Mouse (Mus musculus): ENCODE data around the gene Lin54. TPM values are rescaled to one million over a fixed set of nuclear protein-coding genes. Genes with fewer than 3 reads are reported as not detected.

Lin54 gene
- polyA plus RNA-seq, 1 experiment, result 2.9 TPM

- no peaks in the 10 kb centered on the region for H3K27me3 ChIP-seq (ENCODE audit: control insufficient read depth, insufficient read depth, insufficient read length)
- TF ChIP-seq SRF (IDR thresholded peaks at IDR 0.05; ENCODE audit: control insufficient read depth, insufficient read length, low read depth) (no peak), E2F4 (IDR thresholded peaks at IDR 0.05; ENCODE audit: insufficient read depth) (no peak), TCF12 (IDR thresholded peaks at IDR 0.05; ENCODE audit: insufficient read depth, poor library complexity, severe bottlenecking) (no peak), POLR2A (IDR thresholded peaks at IDR 0.05; ENCODE audit: insufficient read length, low read depth) (no peak), POLR2AphosphoS2 (IDR thresholded peaks at IDR 0.05; ENCODE audit: insufficient read length, low read depth) (no peak), MYOG (IDR thresholded peaks at IDR 0.05; ENCODE audit: control insufficient read depth in 1 of 3, insufficient read depth in 1 of 3, insufficient read length in 2 of 3, low read depth in 2 of 3) (no peak), MAX (IDR thresholded peaks at IDR 0.05; ENCODE audit: low read depth) (no peak)
- H3K4me3 ChIP-seq, result no peak overlapping the region
- H3K4me2 ChIP-seq (ENCODE audit: low read depth), result no peak overlapping the region
- no peak overlapping the region for H3ac ChIP-seq (ENCODE audit: control insufficient read depth, insufficient read length)
- H3K36me3 ChIP-seq (ENCODE audit: control insufficient read depth, insufficient read depth), result peaks cover 4% of the 10 kb centered on the region
- peaks cover 66% of the 10 kb centered on the region for H3K79me2 ChIP-seq (ENCODE audit: control insufficient read depth, insufficient read depth)
These were observed 12.2 kb downstream of the Lin54 start for GRCm38 (mm10) chr5:100488231-100488630.

GRCm38 (mm10) chr5:100487120-100487519 is 13.3 kb downstream of the Lin54 start:
- no peak overlapping the region for H3K4me3 ChIP-seq

GRCm38 (mm10) chr5:100483569-100483968 is 16.9 kb downstream of the Lin54 start:
- peaks cover 20% of the 10 kb centered on the region for H3K79me2 ChIP-seq (ENCODE audit: control insufficient read depth, insufficient read depth)
- H3K4me2 ChIP-seq (ENCODE audit: low read depth), result no peak overlapping the region
- H3K36me3 ChIP-seq (ENCODE audit: control insufficient read depth, insufficient read depth), result peaks cover 4% of the 10 kb centered on the region
- H3K27me3 ChIP-seq (ENCODE audit: control insufficient read depth, insufficient read depth, insufficient read length), result no peaks in the 10 kb centered on the region
- no peak overlapping the region for H3K4me3 ChIP-seq
- no peak overlapping the region for H3ac ChIP-seq (ENCODE audit: control insufficient read depth, insufficient read length)
- TF ChIP-seq SRF (IDR thresholded peaks at IDR 0.05; ENCODE audit: control insufficient read depth, insufficient read length, low read depth), result no peak

More at GRCm38 (mm10) chr5:100487120-100487519, 13.3 kb downstream of the Lin54 start:
- Histone ChIP-seq H3K27me3 (ENCODE audit: control insufficient read depth, insufficient read depth, insufficient read length) (no peaks in the 10 kb centered on the region), H3K4me2 (ENCODE audit: low read depth) (no peak overlapping the region), H3K36me3 (ENCODE audit: control insufficient read depth, insufficient read depth) (peaks cover 4% of the 10 kb centered on the region), H3K79me2 (ENCODE audit: control insufficient read depth, insufficient read depth) (peaks cover 55% of the 10 kb centered on the region), H3ac (ENCODE audit: control insufficient read depth, insufficient read length) (no peak overlapping the region)
- TF ChIP-seq POLR2AphosphoS2 (IDR thresholded peaks at IDR 0.05; ENCODE audit: insufficient read length, low read depth) (no peak), TCF3 (IDR thresholded peaks at IDR 0.05; ENCODE audit: insufficient read length, low read depth) (no peak), MAX (IDR thresholded peaks at IDR 0.05; ENCODE audit: low read depth) (no peak), E2F4 (IDR thresholded peaks at IDR 0.05; ENCODE audit: insufficient read depth) (no peak), CEBPB (IDR thresholded peaks at IDR 0.05; ENCODE audit: insufficient read depth, poor library complexity, severe bottlenecking) (no peak), MYOG (IDR thresholded peaks at IDR 0.05; ENCODE audit: control insufficient read depth in 1 of 3, insufficient read depth in 1 of 3, insufficient read length in 2 of 3, low read depth in 2 of 3) (no peak), TCF12 (IDR thresholded peaks at IDR 0.05; ENCODE audit: insufficient read depth, poor library complexity, severe bottlenecking) (no peak), USF1 (IDR thresholded peaks at IDR 0.05; ENCODE audit: low read depth) (no peak)

- Histone ChIP-seq H3K4me3 (no peak overlapping the region), H3K4me2 (ENCODE audit: low read depth) (no peak overlapping the region), H3ac (ENCODE audit: control insufficient read depth, insufficient read length) (no peak overlapping the region), H3K79me2 (ENCODE audit: control insufficient read depth, insufficient read depth) (no peaks in the 10 kb centered on the region), H3K27me3 (ENCODE audit: control insufficient read depth, insufficient read depth, insufficient read length) (no peaks in the 10 kb centered on the region), H3K36me3 (ENCODE audit: control insufficient read depth, insufficient read depth) (peaks cover 9% of the 10 kb centered on the region)
- TF ChIP-seq REST (IDR thresholded peaks at IDR 0.05; ENCODE audit: insufficient read depth, insufficient read length) (no peak), SRF (IDR thresholded peaks at IDR 0.05; ENCODE audit: control insufficient read depth, insufficient read length, low read depth) (no peak), POLR2AphosphoS2 (IDR thresholded peaks at IDR 0.05; ENCODE audit: insufficient read length, low read depth) (no peak), USF1 (IDR thresholded peaks at IDR 0.05; ENCODE audit: low read depth) (no peak), TCF12 (IDR thresholded peaks at IDR 0.05; ENCODE audit: insufficient read depth, poor library complexity, severe bottlenecking) (no peak), POLR2A (IDR thresholded peaks at IDR 0.05; ENCODE audit: insufficient read length, low read depth) (no peak), MYOD1 (IDR thresholded peaks at IDR 0.05; ENCODE audit: control insufficient read depth in 1 of 3, insufficient read length in 2 of 3, low read depth in 2 of 3) (no peak), MYOG (IDR thresholded peaks at IDR 0.05; ENCODE audit: control insufficient read depth in 1 of 3, insufficient read depth in 1 of 3, insufficient read length in 2 of 3, low read depth in 2 of 3) (no peak), TCF3 (IDR thresholded peaks at IDR 0.05; ENCODE audit: insufficient read length, low read depth) (no peak), CEBPB (IDR thresholded peaks at IDR 0.05; ENCODE audit: insufficient read depth, poor library complexity, severe bottlenecking) (no peak), E2F4 (IDR thresholded peaks at IDR 0.05; ENCODE audit: insufficient read depth) (no peak), MAX (IDR thresholded peaks at IDR 0.05; ENCODE audit: low read depth) (no peak)
These were observed 22.8 kb downstream of the Lin54 start for GRCm38 (mm10) chr5:100477604-100478003.

- Histone ChIP-seq H3K27me3 (ENCODE audit: control insufficient read depth, insufficient read depth, insufficient read length) (no peaks in the 10 kb centered on the region), H3K4me3 (no peak overlapping the region), H3K4me2 (ENCODE audit: low read depth) (no peak overlapping the region), H3ac (ENCODE audit: control insufficient read depth, insufficient read length) (no peak overlapping the region), H3K79me2 (ENCODE audit: control insufficient read depth, insufficient read depth) (no peaks in the 10 kb centered on the region), H3K36me3 (ENCODE audit: control insufficient read depth, insufficient read depth) (peaks cover 9% of the 10 kb centered on the region)
- TF ChIP-seq POLR2AphosphoS2 (IDR thresholded peaks at IDR 0.05; ENCODE audit: insufficient read length, low read depth) (no peak), MAX (IDR thresholded peaks at IDR 0.05; ENCODE audit: low read depth) (no peak), MYOD1 (IDR thresholded peaks at IDR 0.05; ENCODE audit: control insufficient read depth in 1 of 3, insufficient read length in 2 of 3, low read depth in 2 of 3) (no peak), CEBPB (IDR thresholded peaks at IDR 0.05; ENCODE audit: insufficient read depth, poor library complexity, severe bottlenecking) (no peak), REST (IDR thresholded peaks at IDR 0.05; ENCODE audit: insufficient read depth, insufficient read length) (no peak), SRF (IDR thresholded peaks at IDR 0.05; ENCODE audit: control insufficient read depth, insufficient read length, low read depth) (no peak), TCF12 (IDR thresholded peaks at IDR 0.05; ENCODE audit: insufficient read depth, poor library complexity, severe bottlenecking) (no peak), POLR2A (IDR thresholded peaks at IDR 0.05; ENCODE audit: insufficient read length, low read depth) (no peak), TCF3 (IDR thresholded peaks at IDR 0.05; ENCODE audit: insufficient read length, low read depth) (no peak), MYOG (IDR thresholded peaks at IDR 0.05; ENCODE audit: control insufficient read depth in 1 of 3, insufficient read depth in 1 of 3, insufficient read length in 2 of 3, low read depth in 2 of 3) (no peak), USF1 (IDR thresholded peaks at IDR 0.05; ENCODE audit: low read depth) (no peak), E2F4 (IDR thresholded peaks at IDR 0.05; ENCODE audit: insufficient read depth) (no peak)
These were observed 24.1 kb downstream of the Lin54 start for GRCm38 (mm10) chr5:100476328-100476727.
